ENCODE assay signal across 11 mouse cellular contexts in the genomic region with DNA sequence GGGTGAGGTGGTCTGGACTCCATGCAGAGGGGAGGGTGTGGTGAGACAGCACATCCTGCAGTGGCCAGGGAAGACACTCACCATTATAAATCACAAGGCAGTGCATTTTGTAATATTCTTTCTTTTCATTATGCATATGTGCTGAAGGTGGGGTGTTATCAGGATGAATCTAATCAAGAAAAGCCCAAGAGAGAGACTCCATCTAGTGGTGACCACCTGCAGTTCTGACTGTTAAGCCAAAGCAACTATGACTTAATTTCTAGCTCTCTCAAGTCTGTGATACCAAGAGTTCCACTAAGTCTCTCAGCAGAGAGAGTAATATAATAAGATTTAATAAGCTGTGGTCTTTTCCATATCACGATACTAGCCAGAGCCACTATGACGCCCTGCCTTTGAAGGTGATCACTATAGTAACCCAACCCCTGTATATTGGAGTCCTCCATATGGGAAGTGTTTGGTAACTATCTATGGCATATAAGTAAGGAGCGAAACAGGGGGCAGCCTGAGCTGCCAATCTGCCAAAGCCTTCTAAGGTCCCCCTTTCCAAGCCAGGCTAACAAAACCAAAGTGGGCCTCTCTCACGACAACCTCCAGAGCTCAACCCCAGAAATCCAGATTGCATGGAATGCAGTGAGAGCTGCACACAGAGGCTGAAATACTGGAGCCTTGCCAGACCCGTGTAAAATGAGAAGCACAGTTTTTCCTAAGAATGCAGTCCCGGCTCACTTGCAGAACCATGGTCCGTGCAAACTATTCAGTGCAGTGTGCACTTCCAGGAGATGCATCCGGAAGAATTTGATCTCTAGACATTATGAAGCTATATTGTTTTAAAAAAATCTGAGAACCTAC.
A peak's percentile ranks its signal among the peaks of the same experiment; 100 is the strongest.
DNase-seq lines count a peak whose midpoint lies in the region; ATAC-seq and TF ChIP-seq lines count a peak whose summit lies in the region.
"Had no signal": no experiment of that assay in that cellular context is flagged by ENCODE, and none has a peak within 500 bp of the region (broad histone marks: within the 10 kb centered on the region; RNA-seq: fewer than 3 reads in every experiment).

No protein-coding gene starts in this region.

- H3K27me3 ChIP-seq in heart, embryonic 10.5 days (ENCODE audit: insufficient read depth, poor library complexity, severe bottlenecking) = no peaks in the 10 kb centered on the region
- H3K27me3 ChIP-seq in embryonic facial prominence, embryonic 12.5 days = no peaks in the 10 kb centered on the region
- H3K27me3 ChIP-seq: limb, embryonic 15.5 days had no signal

- DNase-seq in heart, embryonic 10.5 days (ENCODE audit: low spot score) = peak; percentile 48
- DNase-seq in heart, adult 18-20 months = no peak
- DNase-seq in layer of hippocampus, adult 2 months (ENCODE audit: low spot score in 2 of 2) = no peak
- DNase-seq in layer of hippocampus, adult 8-10 months (ENCODE audit: low spot score in 2 of 2) = no peak
- peak; percentile 3 for DNase-seq in 416B (ENCODE audit: low read depth)
- DNase-seq in adrenal gland, postnatal 14 days = no peak
- DNase-seq: cerebellum, postnatal 25 days; lung, postnatal 14 days had no signal

- no peaks in the 10 kb centered on the region for H3K36me3 ChIP-seq in heart, embryonic 10.5 days
- H3K36me3 ChIP-seq in embryonic facial prominence, embryonic 12.5 days = no peaks in the 10 kb centered on the region
- H3K36me3 ChIP-seq: limb, embryonic 15.5 days had no signal

- H3K4me2 ChIP-seq in embryonic facial prominence, embryonic 12.5 days (replicated peaks) = no peak overlapping the region
- H3K4me2 ChIP-seq: limb, embryonic 15.5 days had no signal

- no peaks in the 10 kb centered on the region for H3K9me3 ChIP-seq in heart, embryonic 10.5 days
- H3K9me3 ChIP-seq in embryonic facial prominence, embryonic 12.5 days = no peaks in the 10 kb centered on the region
- H3K9me3 ChIP-seq: limb, embryonic 15.5 days had no signal

- peak; percentile 79 for ATAC-seq in embryonic facial prominence, embryonic 12.5 days (ENCODE audit: insufficient number of reproducible peaks, insufficient read depth, low FRiP score, low TSS enrichment)
- no peak for ATAC-seq in megakaryocyte progenitor cell, adult 5-6 weeks (replicated peaks; ENCODE audit: poor library complexity)

- H3K9ac ChIP-seq in embryonic facial prominence, embryonic 12.5 days = no peak overlapping the region
- H3K9ac ChIP-seq: limb, embryonic 15.5 days had no signal

- no peak overlapping the region for H3K4me3 ChIP-seq in heart, embryonic 10.5 days
- no peak overlapping the region for H3K4me3 ChIP-seq in layer of hippocampus, adult 2 months
- H3K4me3 ChIP-seq in embryonic facial prominence, embryonic 12.5 days = no peak overlapping the region
- H3K4me3 ChIP-seq: limb, embryonic 15.5 days had no signal

- peaks cover 18% of the 10 kb centered on the region; the same call in 1 of the 2 replicates for H3K4me1 ChIP-seq in heart, embryonic 10.5 days
- peaks cover 16% of the 10 kb centered on the region for H3K4me1 ChIP-seq in embryonic facial prominence, embryonic 12.5 days

- WGBS in heart, embryonic 10.5 days = 67% methylated on average over 8 of the region's 8 CpGs
- 24% methylated on average over 8 of the region's 8 CpGs for WGBS in embryonic facial prominence, embryonic 12.5 days

- no peak overlapping the region for H3K27ac ChIP-seq in heart, embryonic 10.5 days
- no peak overlapping the region for H3K27ac ChIP-seq in layer of hippocampus, adult 2 months
- H3K27ac ChIP-seq in embryonic facial prominence, embryonic 12.5 days = peak overlapping the region; percentile 51
- H3K27ac ChIP-seq: limb, embryonic 15.5 days had no signal

- TF ChIP-seq CTCF in layer of hippocampus, adult 2 months (conservative IDR thresholded peaks at IDR 0.05) = peak; percentile 84

Comparison
In these comparisons a context has a peak if more than half of its experiments do, and no peak if none do; other contexts are left out.
1. DNase-seq: peak in heart, embryonic 10.5 days (single experiment) and 416B (single experiment); none in heart, adult 18-20 months (0 of 2), layer of hippocampus, adult 2 months (0 of 2), layer of hippocampus, adult 8-10 months (0 of 2) and adrenal gland, postnatal 14 days (single experiment).